Mouse (Mus musculus) thymus, adult 2 months (tissue): ENCODE data around the gene Stmn1. TPM values are rescaled to one million over a fixed set of nuclear protein-coding genes. Genes with fewer than 3 reads are reported as not detected.
"Not testable (repeated sequence)": the region's sequence is repeated elsewhere in the genome, so short reads cannot be mapped to it uniquely, and the experiment has no call there.

ENCODE experiments used
- DNase-seq: peaks from one replicate; pipeline ENCODE4 v3.0.0; 2021
- H3K27ac ChIP-seq: fragments of 200-500 bp; 2 replicates; pipeline ENCODE4 v1.5.1; 2012; ENCODE audit warnings: low read length, control low read depth; ENCODE audit not compliant: control insufficient read depth, insufficient read depth
- H3K27me3 ChIP-seq: fragments of 200-500 bp; 2 replicates; pipeline ENCODE4 v1.6.1; 2012; ENCODE audit warnings: mild to moderate bottlenecking, low read length, moderate library complexity, mixed read lengths; ENCODE audit not compliant: control insufficient read depth, insufficient read depth
- H3K36me3 ChIP-seq: fragments of 200-500 bp; 2 replicates; pipeline ENCODE4 v1.6.1; 2012; ENCODE audit warnings: mild to moderate bottlenecking, low read length, moderate library complexity; ENCODE audit not compliant: control insufficient read depth, insufficient read depth
- H3K4me1 ChIP-seq: fragments of 200-500 bp; replicated peaks from 2 replicates; pipeline ENCODE4 v1.6.1; 2012; ENCODE audit warnings: low read length; ENCODE audit not compliant: control insufficient read depth, insufficient read depth
- H3K4me3 ChIP-seq: fragments of 200-500 bp; 2 replicates; pipeline ENCODE4 v1.5.1; 2012; ENCODE audit warnings: mild to moderate bottlenecking, low read length, control low read depth, moderate library complexity; ENCODE audit not compliant: control insufficient read depth, insufficient read depth
- CTCF ChIP-seq: fragments of 200-500 bp; IDR thresholded peaks from 2 replicates; pipeline ENCODE4 v1.5.1; 2012; ENCODE audit warnings: mild to moderate bottlenecking, control low read depth, low read length, moderate library complexity, borderline replicate concordance; ENCODE audit not compliant: control insufficient read depth, poor library complexity, insufficient read depth; ENCODE audit errors: extremely low read depth
- POLR2A ChIP-seq: fragments of 200-500 bp; IDR thresholded peaks from 2 replicates; pipeline ENCODE4 v1.6.1; 2012; ENCODE audit warnings: mild to moderate bottlenecking, low read length, control low read depth, moderate library complexity; ENCODE audit not compliant: control insufficient read depth, poor library complexity, insufficient read depth; ENCODE audit errors: extremely low read depth
- WGBS: fragments of 180-500 bp; shearing (Covaris S2); methylation state at CpG from one replicate; pipeline ENCODE4 v1.1.7; 2018; 5-methylcytosine and 5-hydroxymethylcytosine counted together
- polyA plus RNA-seq: library from polyadenylated mRNA; depleted of rRNA; stranded (reverse); fragments of >200 nt; gene quantifications from 2 replicates; pipeline ENCODE4 v1.2.3, GENCODE M21; 2012

Stmn1 gene
- polyA plus RNA-seq, 1 experiment = 134 TPM

DNA sequence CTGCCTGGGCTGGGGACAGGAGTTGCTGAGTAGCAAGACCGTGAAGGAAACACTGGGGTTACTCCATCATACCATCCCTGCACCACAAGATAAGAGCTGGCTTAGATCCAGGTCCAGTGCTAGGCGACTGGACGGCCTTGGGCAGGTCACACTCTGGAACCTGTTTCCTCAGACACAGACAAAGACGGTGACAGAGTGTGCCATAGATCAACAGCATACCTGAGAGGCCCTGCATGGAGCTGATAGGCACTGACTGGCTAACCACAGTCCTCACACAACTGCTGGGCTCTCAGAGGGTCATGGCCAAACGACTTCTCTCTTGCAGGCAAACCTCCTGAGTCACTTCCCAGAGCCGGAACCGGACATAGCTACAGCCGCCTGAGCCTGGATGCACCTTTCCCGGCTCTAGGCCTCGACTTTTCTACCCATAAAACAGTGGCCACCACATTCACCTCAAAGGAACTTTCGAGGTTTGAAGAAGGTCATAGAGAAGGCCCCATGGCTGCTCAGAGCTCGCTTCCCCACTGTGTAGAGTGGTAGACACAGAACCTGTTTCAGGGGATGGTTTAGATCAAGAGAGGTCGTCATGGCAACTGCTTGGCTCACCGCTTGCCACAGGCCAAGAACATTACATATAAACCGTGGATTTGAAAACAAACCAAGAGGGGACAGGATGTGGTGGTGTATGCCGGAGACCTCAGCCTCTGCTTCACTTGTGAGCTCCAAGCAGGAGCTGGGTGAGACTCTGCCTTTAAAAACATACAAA is 26.8 kb downstream of the Stmn1 start:
- Histone ChIP-seq H3K27ac (peak overlapping the region; percentile 89), H3K4me1 (peaks cover 47% of the 10 kb centered on the region), H3K27me3 (no peaks in the 10 kb centered on the region), H3K4me3 (no peak overlapping the region), H3K36me3 (no peaks in the 10 kb centered on the region)
- 9% methylated on average over 16 of the region's 16 CpGs for WGBS
- TF ChIP-seq POLR2A (no peak), CTCF (no peak)
- DNase-seq = peak; percentile 80

DNA sequence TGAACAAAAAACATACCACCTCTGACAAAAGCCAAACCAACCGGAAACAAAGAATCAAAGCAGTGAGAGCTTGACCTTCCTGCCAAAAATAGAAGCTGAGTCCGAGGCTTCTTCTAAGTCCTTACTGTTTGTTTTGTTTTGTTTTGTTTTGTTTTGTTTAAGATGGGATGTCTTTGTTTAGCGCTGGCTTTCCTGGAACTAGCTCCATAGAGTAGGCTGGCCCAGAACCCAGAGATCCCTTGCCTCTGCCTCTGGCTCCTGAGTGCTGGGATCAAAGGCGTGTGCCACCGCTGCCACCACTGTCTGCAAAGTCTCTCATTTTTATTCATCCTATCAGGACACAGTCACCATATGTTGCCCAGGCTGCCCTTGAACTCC is 27.4 kb downstream of the Stmn1 start:
- H3K27ac ChIP-seq = peak overlapping the region; percentile 89
- H3K36me3 ChIP-seq = no peaks in the 10 kb centered on the region
- H3K27me3 ChIP-seq = no peaks in the 10 kb centered on the region
- no peak overlapping the region for H3K4me3 ChIP-seq
- WGBS = 30% methylated on average over 5 of the region's 5 CpGs
- peaks cover 46% of the 10 kb centered on the region for H3K4me1 ChIP-seq
- no peak for DNase-seq
- TF ChIP-seq POLR2A (no peak), CTCF (no peak)

DNA sequence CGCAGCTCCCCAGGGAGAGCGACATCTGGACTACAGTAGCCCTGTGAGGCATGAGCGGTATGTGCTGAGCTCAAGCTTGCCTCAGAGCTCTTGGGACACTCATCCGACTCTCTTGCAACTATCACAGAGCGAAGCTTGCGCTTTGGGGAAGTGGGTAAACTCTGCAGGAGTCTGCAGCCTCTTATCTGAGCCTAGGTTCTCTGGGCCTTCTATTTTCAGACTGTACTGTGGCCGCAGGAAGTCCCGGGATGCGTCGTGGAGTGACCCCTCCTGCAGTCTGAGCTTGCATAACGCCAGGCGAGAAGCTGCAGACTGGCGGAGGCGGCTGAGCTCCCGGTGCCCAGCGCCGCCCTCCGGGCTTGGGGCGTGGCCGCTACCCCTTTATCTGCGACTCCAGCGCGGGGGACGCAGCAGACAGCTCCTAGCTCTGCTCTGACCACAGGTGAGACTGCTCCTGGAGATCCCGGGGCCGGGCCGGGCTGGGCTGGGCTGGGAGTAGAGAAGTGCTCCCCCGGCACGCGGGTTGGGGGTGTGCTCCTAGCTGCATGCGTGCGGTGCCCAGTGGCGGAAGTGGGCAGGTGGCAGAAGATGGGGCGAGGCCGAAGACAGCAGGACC is 28.6 kb downstream of the Stmn1 start, which contains the start of gene Paqr7:
Gene Paqr7, plus strand, starts transcription at position 103 of the 616 bp plus-strand sequence.
- H3K27me3 ChIP-seq = no peaks in the 10 kb centered on the region
- WGBS = 3% methylated on average over 35 of the region's 35 CpGs
- peaks cover 41% of the 10 kb centered on the region for H3K4me1 ChIP-seq
- H3K27ac ChIP-seq = peak within 1 kb of the TSS; percentile 89
- TF ChIP-seq POLR2A (no peak), CTCF (0 out of 2 replicates have a peak, but pooled peaks have one; percentile 18)
- DNase-seq = peak; percentile 69
- peak within 1 kb of the TSS; percentile 57 for H3K4me3 ChIP-seq
- no peaks in the 10 kb centered on the region for H3K36me3 ChIP-seq

DNA sequence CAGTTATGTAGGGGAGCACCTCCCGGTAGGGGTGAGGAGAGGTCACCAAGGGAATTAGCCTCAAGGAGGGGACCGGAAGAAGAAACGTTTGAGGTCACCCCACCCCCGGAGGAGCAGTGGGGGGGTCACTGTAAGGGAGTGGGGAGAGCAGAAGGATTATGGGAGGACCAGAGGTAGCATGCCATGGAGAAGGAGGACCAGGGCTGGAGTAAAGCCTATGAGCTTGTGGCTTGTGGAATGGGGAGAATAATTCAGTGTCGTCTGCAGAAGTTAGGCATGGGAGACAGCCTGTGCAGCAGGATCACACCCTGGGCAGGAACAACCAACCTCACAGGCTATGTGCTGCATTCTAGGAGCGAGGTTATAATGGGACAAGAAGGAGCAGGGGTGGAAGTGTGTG is 29.1 kb downstream of the Stmn1 start:
- H3K27ac ChIP-seq = no peak overlapping the region
- H3K4me1 ChIP-seq = peaks cover 36% of the 10 kb centered on the region
- peak overlapping the region; percentile 57 for H3K4me3 ChIP-seq
- H3K27me3 ChIP-seq = no peaks in the 10 kb centered on the region
- no peak for DNase-seq
- H3K36me3 ChIP-seq = no peaks in the 10 kb centered on the region
- TF ChIP-seq CTCF (no peak), POLR2A (no peak)
- 8% methylated on average over 6 of the region's 6 CpGs for WGBS

DNA sequence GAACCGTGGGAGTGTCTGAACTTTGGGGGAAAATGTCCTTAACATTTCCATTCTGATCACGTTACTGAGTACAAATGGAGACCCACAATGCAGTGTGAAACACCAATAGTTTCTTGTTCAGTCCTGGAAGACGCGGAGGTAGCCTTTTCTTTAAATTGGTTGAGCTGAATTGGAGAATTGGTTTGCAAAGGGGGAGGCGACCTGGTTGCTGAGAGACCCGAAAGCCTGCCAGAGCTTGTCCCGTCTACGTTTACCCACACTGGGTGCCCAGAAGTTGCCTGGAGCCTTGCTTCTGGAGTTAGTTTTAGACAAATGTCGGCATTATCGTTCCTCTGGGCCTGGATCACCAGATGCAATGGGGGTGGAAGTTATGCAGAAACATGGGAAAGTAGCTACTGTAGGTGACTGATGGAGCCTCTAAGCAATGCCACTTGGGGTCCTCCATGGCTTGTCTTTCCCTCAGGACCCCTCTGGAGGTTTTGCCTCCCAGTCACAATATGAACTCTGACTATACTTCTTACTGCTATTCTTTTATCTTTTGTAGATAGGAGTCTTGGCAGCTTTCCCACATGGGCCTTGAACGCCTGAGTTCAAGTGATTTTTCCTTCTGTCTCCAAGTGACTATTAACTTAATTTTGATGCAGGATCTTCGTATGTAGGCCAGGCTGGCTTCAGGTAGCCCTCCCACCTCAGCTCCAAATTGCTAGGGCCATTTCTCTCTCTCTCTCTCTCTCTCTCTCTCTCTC is 30.0 kb downstream of the Stmn1 start:
- no peak for DNase-seq
- Histone ChIP-seq H3K27me3 (no peaks in the 10 kb centered on the region), H3K36me3 (no peaks in the 10 kb centered on the region), H3K27ac (no peak overlapping the region), H3K4me3 (no peak overlapping the region), H3K4me1 (peaks cover 35% of the 10 kb centered on the region)
- 84% methylated on average over 12 of the region's 12 CpGs for WGBS
- TF ChIP-seq CTCF = no peak
- no peak for TF ChIP-seq POLR2A

DNA sequence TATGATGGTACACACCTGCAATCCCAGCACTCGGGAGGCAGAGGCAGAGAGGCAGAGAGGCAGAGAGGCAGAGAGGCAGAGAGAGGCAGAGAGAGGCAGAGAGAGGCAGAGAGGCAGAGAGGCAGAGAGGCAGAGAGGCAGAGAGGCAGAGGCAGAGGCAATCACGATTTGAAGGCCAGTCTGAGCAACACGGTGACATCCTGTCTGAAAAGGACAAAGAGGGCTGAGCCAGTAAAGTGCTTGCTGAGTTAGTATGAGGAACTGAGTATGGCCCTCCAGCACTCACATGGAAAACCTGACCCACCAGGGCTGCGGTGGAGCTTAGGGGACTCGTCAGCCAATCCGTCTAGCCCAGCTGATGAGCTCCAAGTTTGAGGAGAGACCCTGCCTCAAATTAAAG is 30.9 kb downstream of the Stmn1 start:
- H3K4me3 ChIP-seq, DNase-seq, H3K27me3 ChIP-seq, H3K36me3 ChIP-seq, H3K27ac ChIP-seq: not testable (repeated sequence)
- peaks cover 35% of the 10 kb centered on the region for H3K4me1 ChIP-seq
- 82% methylated on average over 6 of the region's 6 CpGs for WGBS
